Mouse (Mus musculus) heart, postnatal 36 days (tissue): ENCODE measurements around the gene Taar8c. TPM values are rescaled to one million over a fixed set of nuclear protein-coding genes. Genes with fewer than 3 reads are reported as not detected.
A peak's percentile ranks its signal among the peaks of the same experiment; 100 is the strongest.
"Not testable (repeated sequence)": the region's sequence is repeated elsewhere in the genome, so short reads cannot be mapped to it uniquely, and the experiment has no call there.

Source experiments
- DNase-seq, 2 experiments: peaks; one replicate each; pipeline ENCODE4 v3.0.0; 2021 to 2022
- intact Hi-C: fragments of 180-260 bp; cut with DNase I; formaldehyde crosslinking; loops from one replicate; pipeline ENCODE4 v1.15.1; 2025
- total RNA-seq, 2 experiments: library from RNA; stranded (reverse); gene quantifications; 2 replicates each; pipeline ENCODE4 v1.2.3; 2021

The Taar8c gene
- not detected for total RNA-seq

- intact Hi-C loops, DNase-seq: not testable (repeated sequence)
Observed at GRCm38 (mm10) chr10:24101812-24102211, at the start of gene Taar8c. TSS of gene Taar8c (minus strand) at chr10:24101912.

- intact Hi-C loops = no loop called here
Observed at GRCm38 (mm10) chr10:24150086-24150485, 48.4 kb upstream of the Taar8c start.

DNA sequence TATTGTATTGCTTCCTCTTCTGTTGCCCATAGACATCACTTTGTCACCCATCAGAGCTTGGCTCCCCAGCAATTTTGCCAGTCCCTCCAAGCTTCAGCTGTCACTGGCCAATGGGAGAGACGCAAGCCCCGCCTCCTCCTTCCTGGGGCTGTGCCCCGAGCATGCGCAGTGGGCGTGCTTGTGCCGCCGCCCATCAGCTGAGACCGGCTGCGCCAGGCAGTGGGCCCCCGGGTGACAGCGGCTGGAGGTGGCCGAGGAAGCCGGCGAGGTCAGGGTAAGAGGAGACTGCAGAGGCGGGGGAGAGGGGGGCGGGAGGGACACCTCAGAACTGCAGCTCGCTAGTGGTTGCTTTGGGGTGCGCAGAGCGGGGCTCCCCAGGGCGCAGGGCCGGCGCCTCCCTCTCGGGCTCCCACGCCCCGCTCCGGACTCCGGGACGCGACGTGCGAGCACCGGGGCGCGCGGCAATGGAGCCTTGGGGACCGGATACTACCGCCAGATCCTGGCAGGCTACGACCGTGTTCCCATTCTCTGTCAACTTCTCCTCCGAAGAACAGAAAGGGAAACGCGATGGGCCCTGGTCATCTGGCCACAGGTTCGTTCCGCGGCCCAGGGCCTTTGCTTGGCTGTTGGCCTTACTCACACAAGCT is 47.5 kb upstream of the Taar8c start, which contains the start of gene Stx7:
TSS of gene Stx7 (plus strand) at position 168 of the 647 bp plus-strand sequence.
- intact Hi-C loops = no loop called here
- peak; percentile 93 to 94 for DNase-seq

More at GRCm38 (mm10) chr10:24150086-24150485, 48.4 kb upstream of the Taar8c start:
- DNase-seq = no peak

DNA sequence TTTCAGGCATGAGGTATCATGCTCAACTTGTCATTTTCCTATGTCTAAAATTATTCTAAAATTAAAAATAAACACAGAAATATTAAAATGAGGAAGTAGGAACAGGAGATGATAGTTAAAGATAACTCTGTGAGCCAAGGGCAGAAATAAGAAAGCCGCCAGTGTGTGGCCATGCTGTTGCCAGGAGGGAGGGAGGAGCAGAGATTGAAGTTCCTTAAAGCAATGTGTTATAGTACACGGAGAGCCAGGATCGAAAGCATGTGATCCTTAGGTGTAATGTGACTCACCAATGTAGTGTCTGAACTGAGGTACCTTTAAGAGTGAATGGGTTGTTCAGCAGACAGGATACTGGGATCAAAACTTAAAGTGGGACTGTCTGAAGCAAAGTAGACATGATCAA is 41.0 kb upstream of the Taar8c start:
- intact Hi-C loops = no loop called here
- DNase-seq = no peak

DNA sequence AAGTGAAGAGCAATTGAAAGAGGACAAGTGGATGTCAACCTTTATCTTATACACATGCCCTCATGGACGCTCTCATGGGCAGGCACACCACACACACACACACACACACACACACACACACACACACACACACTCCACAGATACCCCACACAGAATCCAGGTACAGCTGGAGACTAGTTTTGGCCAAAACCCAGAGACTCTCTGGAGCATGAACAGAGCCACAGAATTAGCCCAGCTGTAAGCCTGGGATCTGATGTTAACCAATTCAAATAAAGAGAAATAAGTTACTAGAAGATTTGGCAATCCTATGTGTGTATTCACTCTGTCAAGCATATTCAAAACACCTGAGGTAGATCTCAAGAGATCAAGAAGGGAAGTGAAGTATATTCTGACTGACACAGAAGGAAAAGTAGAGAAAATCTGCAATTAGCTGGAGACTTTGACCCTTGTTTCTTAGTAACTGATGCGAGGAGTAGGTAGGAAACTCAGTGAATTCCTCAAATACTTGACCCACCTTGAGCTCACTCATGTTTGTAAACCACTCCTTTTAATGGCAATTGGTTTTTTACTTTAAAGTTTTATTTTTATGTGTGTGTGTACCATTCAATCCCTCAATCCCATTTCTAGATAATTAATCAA is 37.0 kb upstream of the Taar8c start:
- no peak for DNase-seq
- intact Hi-C loops = no loop called here

DNA sequence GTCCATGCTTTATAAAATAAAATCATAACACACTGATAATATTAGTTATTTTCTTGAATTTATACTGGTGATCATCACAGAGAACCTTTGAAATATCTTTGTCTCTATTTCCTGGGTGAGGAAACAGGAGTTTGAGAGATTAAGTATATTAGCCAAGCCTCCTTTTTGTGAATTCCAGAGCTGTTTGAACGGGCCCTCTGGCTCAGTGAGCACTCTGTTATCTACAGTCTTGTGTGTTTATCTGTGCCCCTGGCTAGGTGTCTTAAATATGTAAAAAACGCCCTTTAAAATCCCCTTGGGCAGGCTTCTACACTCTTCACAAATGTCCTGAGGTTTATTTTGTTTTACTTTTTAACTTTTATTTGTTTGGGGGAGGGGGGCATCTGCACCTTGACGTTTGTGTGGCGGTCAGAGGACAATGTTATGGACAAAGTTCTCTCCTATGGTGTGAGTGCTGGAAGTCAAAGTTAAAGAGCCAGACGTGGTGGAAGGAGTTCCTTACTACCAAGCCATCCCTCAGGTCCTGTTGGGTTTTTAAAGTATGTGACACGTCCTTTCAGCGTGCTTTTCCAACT is 32.4 kb upstream of the Taar8c start:
- no peak for DNase-seq
- intact Hi-C loops = no loop called here

DNA sequence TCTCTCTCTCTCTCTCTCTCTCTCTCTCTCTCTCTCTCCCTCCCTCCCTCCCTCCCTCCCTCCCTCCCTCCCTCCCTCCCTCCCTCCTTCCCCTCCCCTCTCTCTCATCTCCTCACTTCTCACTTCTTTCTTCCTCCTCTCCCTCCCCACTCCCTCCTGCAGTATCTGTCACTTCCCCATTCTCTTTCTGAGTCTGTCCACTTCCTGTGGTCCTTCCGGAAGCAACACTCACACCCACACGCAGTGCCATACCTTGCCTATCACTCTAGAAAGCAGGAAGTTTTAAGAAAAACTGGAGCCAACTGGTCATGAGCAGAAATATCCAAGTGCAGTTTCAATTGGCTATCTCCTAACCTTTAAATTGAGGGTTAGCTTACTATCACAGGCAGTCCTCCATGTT is 31.4 kb upstream of the Taar8c start:
- intact Hi-C loops = no loop called here
- DNase-seq = no peak

DNA sequence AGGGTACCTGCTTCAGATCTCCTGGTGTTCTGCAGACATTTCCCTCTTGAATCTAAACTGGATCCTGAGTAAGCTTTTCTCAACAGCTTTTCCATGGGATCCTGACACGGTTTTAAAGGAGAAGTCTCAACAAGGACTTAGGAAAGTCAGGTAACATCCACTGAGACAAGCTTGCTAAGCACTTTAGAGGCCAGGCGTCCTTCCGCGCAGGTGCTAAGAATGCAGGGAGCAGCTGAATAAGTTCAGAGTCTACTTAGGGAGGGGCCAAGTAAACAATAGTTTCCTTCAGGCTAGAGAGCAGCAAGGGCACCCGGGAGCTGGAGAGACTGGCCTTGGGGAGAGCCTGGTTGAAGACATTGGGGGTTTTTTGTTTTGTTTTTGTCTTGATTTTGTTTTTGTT is 30.6 kb upstream of the Taar8c start:
- intact Hi-C loops = loop anchor here (1.0 kb wide), 1 partner anchor 16 kb away; no protein-coding TSS in a partner anchor
- no peak for DNase-seq

DNA sequence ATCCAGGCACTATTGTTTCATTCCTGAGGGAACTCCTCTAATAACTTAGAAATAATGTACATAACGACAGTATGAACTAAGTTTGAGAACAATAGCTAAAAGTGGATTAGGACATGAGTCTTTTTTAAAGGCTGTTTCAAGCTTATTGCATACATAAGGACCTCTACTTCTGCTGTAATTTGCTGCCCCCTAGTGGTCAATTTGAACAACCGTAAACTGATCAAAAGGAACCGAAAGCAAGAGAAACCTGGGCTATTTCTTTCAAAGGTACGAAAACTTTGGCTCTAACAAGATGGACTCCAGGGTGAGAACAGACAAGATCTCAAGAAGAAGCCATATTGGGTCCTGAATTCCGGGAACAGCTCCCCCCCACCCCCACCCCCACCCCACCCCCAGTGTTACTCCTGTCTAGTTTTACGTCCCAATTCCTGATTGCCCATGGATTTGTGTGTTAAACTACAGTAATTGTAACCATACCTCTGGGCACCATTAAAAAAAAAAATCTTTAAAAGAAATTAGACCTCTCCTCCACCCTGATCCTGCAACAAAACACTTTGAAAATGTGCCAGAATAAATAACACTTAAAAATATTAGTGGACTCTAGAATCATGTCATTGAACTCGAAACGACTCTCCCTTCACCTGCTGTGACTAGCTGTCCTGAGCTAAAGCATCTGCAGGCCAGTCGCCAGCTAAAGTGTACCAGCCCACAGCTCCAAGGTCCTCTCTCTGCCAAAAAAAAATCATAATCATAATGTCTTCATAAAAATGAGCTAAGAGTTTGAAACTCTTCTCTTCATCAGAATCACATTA is 29.9 kb upstream of the Taar8c start:
- intact Hi-C loops = loop anchor here (1.0 to 2.0 kb wide), 3 partner anchors 17 to 317 kb away; no protein-coding TSS in a partner anchor
- DNase-seq = peak; percentile 47 to 48

DNA sequence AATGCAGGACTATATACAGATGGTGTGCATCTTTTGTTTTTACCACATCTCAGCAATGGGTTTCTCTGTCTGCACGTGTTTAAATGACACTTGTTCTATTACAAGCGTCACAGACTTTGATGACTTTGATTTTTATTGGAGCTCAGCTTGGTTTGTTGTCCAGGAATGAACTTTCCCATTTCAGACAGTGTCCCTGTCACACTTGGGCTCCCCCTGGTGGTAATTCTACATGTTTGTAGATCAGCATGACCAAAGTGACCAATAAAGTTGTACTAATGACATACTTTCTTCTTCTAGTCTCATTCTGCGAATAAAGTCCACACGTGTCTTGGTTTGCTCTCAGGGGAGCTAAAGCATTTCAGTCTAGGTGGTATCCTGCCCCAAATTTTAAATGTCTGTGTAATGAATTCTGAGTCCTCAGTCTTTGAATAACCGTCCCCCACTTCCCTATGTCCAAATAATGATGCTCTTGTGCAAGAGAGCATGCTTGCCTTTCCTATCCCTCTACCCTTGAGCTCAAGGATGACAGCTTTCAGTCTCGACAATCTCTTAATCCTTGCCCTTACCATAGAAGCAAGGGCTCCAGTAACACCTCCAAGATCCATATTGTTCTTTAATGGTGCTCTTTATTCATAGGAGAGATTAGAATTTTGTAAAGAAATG is 9.5 kb upstream of the Taar8c start:
- intact Hi-C loops = loop anchor here (1.0 kb wide), 2 partner anchors 132 to 296 kb away; no protein-coding TSS in a partner anchor

DNA sequence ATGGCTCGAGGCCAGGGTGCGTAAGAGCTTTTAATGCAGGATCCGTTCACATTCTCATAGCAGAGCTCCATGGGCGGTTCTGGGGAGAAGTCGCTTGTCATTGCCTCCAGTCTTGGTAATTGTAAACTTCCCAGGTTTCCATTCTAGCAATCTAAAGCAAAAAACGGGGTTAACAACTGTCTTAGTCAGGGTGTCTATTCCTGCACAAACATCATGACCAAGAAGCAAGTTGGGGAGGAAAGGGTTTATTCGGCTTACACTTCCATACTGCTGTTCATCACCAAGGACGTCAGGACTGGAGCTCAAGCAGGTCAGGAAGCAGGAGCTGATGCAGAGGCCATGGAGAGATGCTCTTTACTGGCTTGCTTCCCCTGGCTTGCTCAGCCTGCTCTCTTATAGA is 7.7 kb upstream of the Taar8c start, which contains the start of gene Taar9:
TSS of gene Taar9 (minus strand) at position 101 of the 400 bp plus-strand sequence.
- intact Hi-C loops, DNase-seq: not testable (repeated sequence)

More for the DNA sequence above, 9.5 kb upstream of the Taar8c start:
- DNase-seq = peak; percentile 17 to 19

DNA sequence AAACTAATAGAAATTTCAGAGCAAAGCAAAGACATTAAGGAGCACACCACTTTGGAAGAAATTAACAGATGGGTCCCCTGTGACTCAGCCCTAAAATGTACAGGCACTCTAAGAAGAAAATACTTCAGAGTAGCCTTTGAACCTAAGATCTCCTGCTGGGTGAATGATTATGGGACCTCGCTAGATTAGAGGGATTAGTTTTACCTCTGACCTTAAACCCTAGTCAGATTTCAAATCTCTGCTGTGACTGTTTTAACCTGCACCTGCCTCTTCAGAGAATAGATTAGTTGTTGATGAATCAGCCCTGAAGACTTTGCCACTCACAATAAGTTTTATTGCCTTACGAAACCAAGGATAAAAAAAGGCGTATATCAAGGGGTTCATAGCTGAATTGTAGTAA is 6.5 kb upstream of the Taar8c start:
- no peak for DNase-seq
- intact Hi-C loops = no loop called here

DNA sequence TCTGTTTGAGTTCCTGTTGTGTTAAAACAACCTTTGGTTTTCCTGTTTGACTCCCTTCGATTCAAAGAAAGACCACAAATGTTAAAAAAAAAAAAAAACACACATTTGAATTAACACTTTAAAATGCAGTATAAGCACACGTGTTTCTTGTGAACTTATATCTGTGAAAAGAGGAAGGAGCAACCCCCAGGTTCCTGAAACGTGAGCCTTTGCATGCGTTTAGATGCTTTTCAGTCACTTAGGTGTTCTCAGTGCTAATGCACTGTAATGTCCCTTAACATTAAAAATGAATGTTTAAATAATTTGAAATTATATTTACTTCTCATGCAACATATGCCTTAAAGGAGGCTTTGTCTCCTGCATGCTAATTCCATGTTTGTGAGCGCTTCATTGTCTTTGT is 6.0 kb upstream of the Taar8c start:
- intact Hi-C loops = no loop called here
- DNase-seq = no peak

DNA sequence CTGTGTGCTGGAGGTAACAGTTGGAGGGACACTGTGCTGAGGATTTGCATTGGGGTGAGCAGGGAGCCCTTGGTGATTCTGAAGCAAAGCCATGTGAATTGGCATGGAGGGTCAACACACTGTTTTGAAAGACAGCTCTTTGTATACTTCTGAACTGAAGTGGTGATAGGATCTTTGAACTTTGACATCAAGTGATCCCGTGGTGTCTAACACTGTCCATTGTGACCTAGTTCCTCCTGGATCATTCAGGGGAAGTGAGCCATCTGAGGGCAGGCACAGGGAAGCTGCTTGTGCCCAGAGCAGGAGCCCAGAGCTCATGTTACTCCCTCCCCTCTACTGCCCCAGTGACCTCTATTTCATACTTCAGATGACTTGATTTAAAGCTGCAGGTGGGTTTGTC is 1.6 kb upstream of the Taar8c start:
- intact Hi-C loops, DNase-seq: not testable (repeated sequence)

- DNase-seq, intact Hi-C loops: not testable (repeated sequence)
Observed at GRCm38 (mm10) chr10:24097010-24097409, 4.7 kb downstream of the Taar8c start.

DNA sequence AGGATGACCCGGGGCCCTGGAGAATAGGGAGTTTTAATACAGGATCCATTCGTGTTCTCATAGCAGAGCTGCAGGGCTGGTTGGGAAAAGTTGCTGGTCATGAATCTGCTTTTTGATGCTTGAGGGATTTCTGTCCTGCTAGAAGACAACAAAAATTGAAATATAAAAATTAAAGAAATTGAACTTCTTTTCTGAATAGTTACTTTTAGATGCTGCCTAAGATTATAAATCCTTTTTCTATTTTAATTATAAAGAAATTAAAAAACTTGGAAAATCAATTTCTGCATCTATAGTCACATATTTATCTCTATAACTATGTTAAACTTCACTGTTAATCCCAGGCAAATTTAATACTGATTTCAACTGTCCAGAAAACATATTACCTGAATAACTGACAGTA is 9.5 kb downstream of the Taar8c start, which contains the start of gene Taar8b:
TSS of gene Taar8b (minus strand) at position 101 of the 400 bp plus-strand sequence.
- no peak for DNase-seq
- intact Hi-C loops = no loop called here

- DNase-seq = no peak
- intact Hi-C loops = no loop called here
Observed at GRCm38 (mm10) chr10:24087168-24087567, 14.5 kb downstream of the Taar8c start.

- DNase-seq = no peak
- intact Hi-C loops = no loop called here
Observed at GRCm38 (mm10) chr10:24086555-24086954, 15.2 kb downstream of the Taar8c start.

DNA sequence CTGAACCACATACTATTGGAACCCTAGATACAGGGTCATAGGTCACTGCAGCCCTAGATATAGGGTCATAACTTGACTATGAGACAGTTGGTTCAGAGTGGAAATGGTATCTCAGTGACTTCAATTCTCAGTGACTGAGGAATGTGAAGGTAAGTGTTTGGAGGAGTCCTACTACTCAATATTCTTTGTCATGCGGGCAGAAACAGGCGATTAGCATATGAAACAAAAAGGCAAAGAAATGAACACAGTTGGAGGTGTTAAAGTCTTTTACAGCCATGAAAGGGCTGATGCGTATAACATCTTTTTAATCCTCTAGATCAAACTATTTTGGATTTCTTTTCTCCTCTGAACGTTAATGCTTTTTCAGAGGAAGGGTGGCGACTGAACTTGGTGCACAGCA is 15.8 kb downstream of the Taar8c start:
- intact Hi-C loops = no loop called here
- no peak for DNase-seq

DNA sequence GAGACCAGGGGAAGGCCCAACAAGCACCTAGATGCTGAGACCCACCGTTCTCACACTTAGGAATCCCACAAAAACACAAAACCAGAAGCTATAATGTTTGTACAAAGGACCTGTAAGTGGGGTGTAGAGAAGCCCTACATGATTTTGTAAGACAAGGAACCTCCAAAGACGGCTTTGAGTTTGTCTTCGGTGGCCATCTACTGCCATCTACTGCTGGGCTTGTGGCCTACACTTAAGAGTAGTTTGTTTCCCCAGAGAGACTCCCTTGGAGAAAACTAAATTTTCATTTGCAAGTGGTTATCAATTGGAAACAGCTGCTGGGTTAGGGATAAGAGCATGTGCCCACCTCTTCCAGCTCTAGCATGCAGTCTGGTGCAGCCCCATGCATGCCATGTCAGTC is 21.5 kb downstream of the Taar8c start:
- peak; percentile 31 to 33 for DNase-seq
- intact Hi-C loops = loop anchor here (1.0 to 2.0 kb wide), 2 partner anchors 101 to 267 kb away; no protein-coding TSS in a partner anchor
